Mouse (Mus musculus) stomach, postnatal 0 days (tissue): Measurements from ENCODE around the gene Ddx19a.
"Not testable (repeated sequence)": the region's sequence is repeated elsewhere in the genome, so short reads cannot be mapped to it uniquely, and the experiment has no call there.

Experiments
- CTCF ChIP-seq: IDR thresholded peaks from 2 replicates; pipeline ENCODE4 v1.5.1; 2016; ENCODE audit warnings: antibody characterized with exemption, low read depth, mild to moderate bottlenecking, moderate library complexity
- EP300 ChIP-seq: optimal IDR thresholded peaks from 2 replicates; pipeline ENCODE3; 2016; ENCODE audit warnings: antibody characterized with exemption

DNA sequence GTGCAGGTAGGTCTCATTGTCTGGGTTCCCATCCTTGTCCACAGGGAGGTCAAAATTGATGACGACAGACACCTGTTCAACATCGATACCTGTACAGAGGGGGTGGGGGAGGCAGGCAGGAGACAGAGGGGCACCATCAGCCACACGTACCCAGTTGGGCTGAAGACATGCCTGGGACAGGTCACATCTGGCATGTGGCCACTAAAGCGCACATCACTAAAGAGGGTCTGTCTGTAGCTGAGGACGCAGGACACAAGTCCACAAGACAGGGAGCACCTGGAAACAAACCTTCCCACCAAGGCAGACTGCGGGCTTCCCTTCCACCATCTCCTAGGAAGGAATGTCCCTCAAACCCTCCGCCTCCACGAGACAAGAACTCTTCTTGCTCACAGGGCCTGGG, 21.1 kb downstream of the Ddx19a start:
- not testable (repeated sequence) for TF ChIP-seq CTCF, EP300
